Comparison of ENCODE assay signal across 9 mouse cellular contexts in the genomic region with DNA sequence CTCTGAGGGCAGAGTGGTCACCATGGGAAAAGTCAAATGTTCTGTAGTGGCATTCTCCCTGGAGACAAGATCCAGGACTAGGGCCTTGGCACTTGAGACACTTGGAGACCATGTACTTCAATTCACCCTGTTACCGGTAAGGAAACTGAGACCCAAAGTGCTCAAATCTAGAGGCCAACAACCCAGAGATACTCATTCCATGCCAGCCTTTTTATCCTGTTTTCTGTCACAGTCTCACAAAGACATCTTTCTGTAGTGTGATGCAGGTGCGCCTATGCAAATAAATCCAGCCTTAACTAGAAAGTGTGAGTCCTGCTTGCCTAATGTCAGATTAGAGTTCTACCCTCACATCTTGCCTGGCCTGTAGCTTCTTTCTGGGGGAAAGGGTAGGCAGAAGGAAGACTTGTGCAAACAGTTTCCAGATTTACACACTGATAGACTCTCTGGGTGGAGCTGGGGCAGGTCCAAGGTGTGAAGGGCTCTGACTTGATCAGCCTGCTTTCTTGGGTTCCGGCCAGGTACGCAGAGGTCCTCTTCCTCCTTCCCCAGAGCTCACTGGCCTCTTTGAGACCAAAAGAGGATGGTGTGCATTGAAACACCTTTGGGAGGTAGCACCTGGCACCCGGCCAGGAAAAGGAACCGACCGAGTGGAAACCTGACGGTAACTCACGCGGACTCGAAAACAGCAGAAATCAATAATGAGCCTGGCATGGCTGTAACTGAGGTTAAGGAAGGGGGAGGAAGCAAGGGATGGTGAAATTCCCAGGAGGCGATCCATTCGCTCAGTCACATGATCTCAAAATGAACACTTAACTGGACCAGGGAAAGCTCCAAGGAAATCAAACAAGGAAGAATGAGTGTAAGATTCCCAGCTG. TPM values are rescaled to one million over a fixed set of nuclear protein-coding genes. Genes with fewer than 3 reads are reported as not detected.
A peak's percentile ranks its signal among the peaks of the same experiment; 100 is the strongest.
DNase-seq lines count a peak whose midpoint lies in the region; ATAC-seq lines count a peak whose summit lies in the region.
"Had no signal": no experiment of that assay in that cellular context is flagged by ENCODE, and none has a peak within 500 bp of the region (broad histone marks: within the 10 kb centered on the region; RNA-seq: fewer than 3 reads in every experiment).

No protein-coding gene starts in this region.

- peak; percentile 40 for DNase-seq in adrenal gland, adult 2 months
- DNase-seq in adrenal gland, adult 18-20 months (ENCODE audit: low spot score in 2 of 2), result no peak
- DNase-seq in cerebellum, adult 8-10 months, result peak; percentile 61
- peak; percentile 75 to 85 for DNase-seq in kidney, postnatal 36 days
- peak; percentile 41 for DNase-seq in ovary, postnatal 36 days (ENCODE audit: low spot score)
- no peak for DNase-seq in spleen, postnatal 36 days (ENCODE audit: low spot score in 2 of 2)
- no peak for DNase-seq in thymus, postnatal 36 days
- DNase-seq: adrenal gland, adult 8-10 months had no signal

- no peak for ATAC-seq in CD4-positive, CD25-positive, alpha-beta regulatory T cell, adult 4 months

RNA-seq across cellular contexts. Expression of gene Usp3, which starts 13.2 kb away (rescaled TPM):
- total RNA-seq in adrenal gland, adult 2 months (2021), result 10 to 100 TPM; 38.8 to 39.1 TPM
- polyA plus RNA-seq in adrenal gland, adult 2 months (2012; rRNA removed), result 13.7 and 15.4 TPM in 2 replicates
- 10 to 100 TPM; 33.0 to 41.0 TPM for total RNA-seq in adrenal gland, adult 18-20 months (2021)
- polyA plus RNA-seq in CD4-positive, CD25-positive, alpha-beta regulatory T cell, adult 4 months (2017; shearing (Covaris generic)), result 100 to 1,000 TPM; 121 to 156 TPM

Comparison
In these comparisons a context has a peak if more than half of its experiments do, and no peak if none do; other contexts are left out.
1. DNase-seq: peak in adrenal gland, adult 2 months (single experiment), cerebellum, adult 8-10 months (single experiment), kidney, postnatal 36 days (2 of 2) and ovary, postnatal 36 days (single experiment); none in adrenal gland, adult 18-20 months (0 of 2), spleen, postnatal 36 days (0 of 2) and thymus, postnatal 36 days (0 of 2).